Mouse (Mus musculus) adrenal gland, adult (tissue): Measurements from ENCODE around the gene Utp3.

Experiments
- DNase-seq, 2 experiments: peaks; one replicate each; pipeline ENCODE4 v3.0.0; 2022 to 2023; ENCODE audit warnings: low spot score in 1 of 2; ENCODE audit not compliant: inconsistent age in 2 of 2

Utp3 gene

DNA sequence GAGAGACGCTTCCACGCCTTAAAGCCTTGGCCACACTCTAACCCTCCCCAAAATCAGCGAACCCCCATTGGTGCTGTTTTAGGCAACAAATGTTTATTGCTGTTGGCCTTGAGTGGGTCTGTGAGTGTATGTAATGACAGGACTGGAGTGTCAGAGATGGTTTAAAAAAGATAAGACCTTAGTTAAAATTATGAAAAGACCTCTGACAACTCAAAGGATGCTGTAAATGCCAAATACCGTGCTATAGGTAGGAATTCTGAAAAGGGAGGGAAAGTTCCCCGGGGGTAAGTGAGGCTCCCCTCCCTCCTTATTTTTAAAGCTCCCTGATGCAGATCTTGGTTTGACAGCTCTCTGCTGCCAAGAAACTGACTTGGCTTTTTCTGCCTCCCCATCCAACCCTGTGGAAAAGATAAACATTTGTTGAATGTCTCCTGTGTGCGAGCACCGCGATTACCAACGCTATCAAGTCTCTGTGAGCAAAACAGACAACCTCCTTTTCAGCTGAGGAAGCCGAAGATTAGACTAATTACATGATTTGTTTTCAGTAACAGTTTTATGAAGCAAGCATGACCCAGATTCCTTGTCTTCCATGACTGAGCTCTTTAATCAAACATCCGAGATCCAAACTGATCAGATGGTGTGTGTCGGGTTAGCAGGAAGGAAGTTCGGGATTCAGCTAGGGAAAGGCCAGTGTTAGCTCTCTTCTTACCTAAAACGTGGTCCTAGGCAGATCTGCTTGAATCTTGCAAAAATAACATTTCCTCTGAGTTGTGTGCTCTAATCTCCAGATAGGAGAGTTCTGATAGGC, 12.0 kb downstream of the Utp3 start:
- DNase-seq, result peak in 1 of 2 experiments; percentile 69

DNA sequence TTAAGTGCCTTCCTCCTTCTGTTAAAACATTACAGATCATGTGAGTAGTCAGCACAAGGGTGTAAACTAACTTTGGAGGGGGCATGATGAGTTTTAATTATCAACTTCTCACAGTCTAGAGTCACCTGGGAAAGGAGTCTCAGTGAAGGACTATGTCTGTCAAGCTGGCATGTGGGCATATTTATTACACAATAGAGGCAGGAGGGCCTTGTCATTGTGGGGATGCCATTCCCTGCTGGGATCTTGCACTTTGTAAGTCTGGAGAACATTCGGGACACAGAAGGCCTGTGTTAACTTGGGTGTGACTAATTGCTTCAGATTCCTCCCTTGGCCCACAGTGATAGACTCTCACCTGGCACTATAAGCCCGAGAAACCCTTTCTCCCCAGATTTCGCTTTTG, 15.3 kb downstream of the Utp3 start:
- DNase-seq, result no peak

- no peak for DNase-seq
These were observed 20.6 kb downstream of the Utp3 start for GRCm38 (mm10) chr5:88574829-88575228.

DNA sequence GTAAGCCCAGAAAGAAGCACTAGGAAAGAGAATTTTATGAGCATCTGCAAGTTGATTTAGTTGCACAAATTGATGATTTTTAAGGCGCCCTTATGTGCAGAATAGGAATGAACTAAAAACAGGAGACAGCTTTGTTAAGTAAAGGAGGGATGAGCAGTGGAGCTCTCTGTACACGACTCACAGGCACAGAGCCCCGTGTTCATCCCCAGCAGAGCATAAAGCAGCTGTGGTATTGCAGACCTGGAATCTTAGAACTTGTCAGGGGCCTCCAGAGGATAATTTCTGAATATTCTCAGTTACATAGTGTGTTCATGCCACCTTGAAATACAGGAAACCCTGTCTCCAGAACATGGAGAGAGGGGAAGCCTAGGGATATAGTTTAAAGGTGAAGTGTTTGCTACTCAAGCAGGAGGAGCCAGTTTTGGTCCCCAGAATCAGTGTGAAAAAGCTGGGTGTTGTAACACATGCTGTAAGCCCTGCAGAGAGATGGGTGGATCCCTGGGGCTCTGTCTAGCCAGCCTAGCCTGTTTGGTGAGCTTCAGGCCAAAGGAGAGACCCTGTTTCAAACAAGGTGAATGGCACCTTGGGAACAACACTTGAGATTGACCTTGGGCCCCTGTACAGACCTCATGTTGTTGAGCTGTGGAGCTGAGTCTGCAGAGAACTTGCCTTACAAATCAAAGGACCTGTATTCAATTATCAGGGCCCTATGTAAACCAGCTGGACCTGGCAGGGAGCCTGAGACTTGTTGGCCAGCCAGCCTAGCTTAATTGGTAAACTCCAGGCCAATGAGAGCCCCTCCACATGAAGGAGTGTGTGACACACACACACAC, 21.5 kb downstream of the Utp3 start:
- no peak for DNase-seq

GRCm38 (mm10) chr5:88580681-88581080, 26.4 kb downstream of the Utp3 start:
- DNase-seq, result no peak

DNA sequence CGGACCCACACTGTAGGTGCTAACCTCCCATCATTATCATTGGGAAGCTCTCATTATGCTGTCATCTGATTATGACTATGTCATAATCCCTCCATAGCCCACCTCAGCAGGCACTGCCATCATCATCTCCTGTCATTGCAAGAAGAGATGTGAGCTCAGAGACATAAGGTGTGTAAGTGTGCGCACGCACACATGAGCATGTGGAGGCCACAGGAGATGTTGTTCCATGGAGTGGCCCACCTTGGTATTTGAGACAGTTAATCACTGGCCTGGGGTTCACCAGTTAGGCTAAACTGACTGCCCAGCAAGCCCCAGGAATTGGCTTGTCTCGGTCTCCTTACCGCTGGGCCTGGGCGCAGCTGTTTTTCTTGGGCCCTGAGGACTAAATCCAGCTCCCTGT, 27.1 kb downstream of the Utp3 start:
- DNase-seq, result no peak

GRCm38 (mm10) chr5:88583271-88584031, 29.2 kb downstream of the Utp3 start:
- DNase-seq, result peak; percentile 52 to 60

GRCm38 (mm10) chr5:88584061-88584460, 29.8 kb downstream of the Utp3 start:
- peak; percentile 39 to 61 for DNase-seq

DNA sequence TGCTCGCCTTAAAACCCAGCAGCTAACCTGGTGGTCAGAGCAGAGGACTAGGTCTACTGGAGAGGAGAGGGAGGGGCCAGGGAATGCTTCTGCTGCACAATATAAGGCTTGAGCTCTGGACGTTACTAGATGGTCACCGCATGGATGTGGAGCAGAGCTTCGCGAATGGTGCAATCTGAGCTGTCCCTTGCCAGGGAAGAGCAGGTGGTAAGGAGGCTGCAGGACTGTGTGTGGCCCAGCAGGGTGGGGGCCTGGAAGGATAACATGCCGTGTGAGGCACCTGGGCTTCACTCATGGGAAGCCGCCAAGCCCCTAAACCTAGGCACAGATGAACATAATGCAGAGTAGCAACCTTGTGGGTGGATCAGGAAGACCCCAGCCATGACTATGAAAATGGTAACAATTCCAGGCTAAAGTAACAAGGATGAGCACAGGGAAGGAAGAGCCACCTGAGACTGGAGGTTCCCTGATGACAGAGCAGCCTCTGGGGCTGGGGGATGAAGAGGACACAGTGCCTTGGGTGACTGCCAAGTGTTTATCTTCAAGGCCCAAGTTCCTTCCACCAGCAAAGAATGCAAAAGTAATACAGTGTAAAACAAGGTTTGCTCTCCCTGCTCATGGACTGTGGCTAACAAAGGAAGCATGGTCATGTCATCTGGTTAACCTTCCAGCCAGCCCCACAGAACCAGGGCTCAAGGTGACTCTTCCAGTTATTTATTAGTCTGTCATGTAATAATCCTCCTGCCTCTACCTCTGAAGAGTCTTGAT, 32.3 kb downstream of the Utp3 start:
- peak; percentile 45 to 76 for DNase-seq

- peak; percentile 52 to 77 for DNase-seq
These were observed 33.1 kb downstream of the Utp3 start for GRCm38 (mm10) chr5:88587211-88587934.

DNA sequence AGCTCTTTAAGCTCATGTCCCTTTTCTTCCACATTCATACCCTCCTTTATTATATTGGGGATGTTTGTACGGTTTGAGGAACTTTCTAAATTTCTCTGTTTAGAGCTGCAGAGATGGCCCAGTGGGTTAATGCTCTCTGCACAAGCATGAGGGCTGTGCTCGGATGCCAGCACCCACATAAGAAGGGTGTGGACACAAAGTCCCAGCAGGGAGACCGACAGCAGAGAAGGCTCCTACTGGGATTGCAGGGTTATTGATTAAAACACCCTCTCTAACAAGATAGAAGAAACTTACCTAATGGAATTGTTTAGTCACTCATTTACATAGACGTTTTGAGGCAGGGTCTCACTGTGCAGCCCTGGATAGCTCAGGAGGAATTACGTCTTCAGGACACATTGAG, 34.2 kb downstream of the Utp3 start:
- no peak for DNase-seq

GRCm38 (mm10) chr5:88593421-88594172, 39.3 kb downstream of the Utp3 start:
- no peak for DNase-seq

- no peak for DNase-seq
These were observed 39.9 kb downstream of the Utp3 start for GRCm38 (mm10) chr5:88594173-88594569.

- DNase-seq, result peak in 1 of 2 experiments; percentile 70
These were observed 41.5 kb downstream of the Utp3 start for GRCm38 (mm10) chr5:88595537-88596455.

DNA sequence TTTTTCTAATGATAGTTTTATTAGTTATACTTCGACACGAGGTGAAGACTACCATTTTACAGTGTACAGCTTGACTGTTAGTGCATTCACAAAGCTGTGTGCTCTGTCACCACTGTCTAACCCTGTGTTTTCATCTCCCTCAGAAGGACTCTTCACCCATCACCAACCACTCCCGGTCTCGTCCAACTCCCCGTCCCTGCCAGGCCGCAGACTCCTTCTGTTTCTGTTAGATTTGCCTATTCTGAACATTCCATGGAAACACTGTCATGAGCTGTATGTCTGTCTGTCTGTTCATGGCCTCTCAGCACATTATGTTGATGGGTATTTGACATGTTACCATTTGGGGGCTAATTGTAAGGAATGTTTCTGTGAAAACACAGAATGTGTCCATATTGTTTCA, 44.7 kb downstream of the Utp3 start:
- DNase-seq, result peak in 1 of 2 experiments; percentile 25

GRCm38 (mm10) chr5:88602030-88602429, 47.8 kb downstream of the Utp3 start:
- no peak for DNase-seq

DNA sequence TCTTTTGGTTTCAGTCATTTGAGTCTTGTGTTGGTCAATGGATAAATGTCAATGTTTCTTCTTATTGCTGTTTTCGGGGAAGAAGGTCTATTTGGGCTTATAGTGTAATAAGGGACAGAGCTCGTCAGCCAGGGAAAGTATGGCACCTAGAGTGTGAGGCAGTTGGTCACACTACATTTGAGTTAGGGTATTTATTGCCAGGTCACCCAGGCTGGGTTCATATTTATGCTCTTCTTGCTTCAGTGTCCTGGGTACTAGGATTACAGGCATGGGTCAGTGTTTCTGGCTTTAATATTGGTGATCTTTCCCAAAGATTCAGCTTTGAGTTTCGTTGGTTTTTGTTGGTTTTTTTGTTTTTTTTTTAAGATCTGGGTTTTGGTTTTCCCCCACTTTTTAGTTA, 48.5 kb downstream of the Utp3 start:
- DNase-seq, result no peak

DNA sequence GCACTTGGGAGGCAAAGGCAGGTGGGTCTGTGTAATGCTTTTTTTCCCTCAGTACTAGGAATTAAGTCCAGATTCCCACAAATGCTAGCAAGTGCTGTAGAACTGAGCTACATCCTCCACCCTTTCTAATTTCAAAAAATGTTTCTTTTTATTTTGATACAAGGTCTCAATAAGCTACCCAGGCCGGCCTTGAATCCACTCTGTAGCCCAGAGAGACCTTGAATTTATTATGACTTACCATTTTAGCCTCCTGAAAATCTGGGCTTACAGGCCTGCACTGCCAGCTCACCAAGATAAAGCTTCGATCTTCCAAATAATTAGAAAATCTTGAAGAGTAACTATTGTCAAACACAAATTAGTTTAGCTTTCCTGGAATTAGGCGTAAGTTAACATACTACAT, 49.8 kb downstream of the Utp3 start:
- DNase-seq, result peak; percentile 60 to 79
